Comparison of ENCODE assay signal across 14 mouse cellular contexts in the genomic region with DNA sequence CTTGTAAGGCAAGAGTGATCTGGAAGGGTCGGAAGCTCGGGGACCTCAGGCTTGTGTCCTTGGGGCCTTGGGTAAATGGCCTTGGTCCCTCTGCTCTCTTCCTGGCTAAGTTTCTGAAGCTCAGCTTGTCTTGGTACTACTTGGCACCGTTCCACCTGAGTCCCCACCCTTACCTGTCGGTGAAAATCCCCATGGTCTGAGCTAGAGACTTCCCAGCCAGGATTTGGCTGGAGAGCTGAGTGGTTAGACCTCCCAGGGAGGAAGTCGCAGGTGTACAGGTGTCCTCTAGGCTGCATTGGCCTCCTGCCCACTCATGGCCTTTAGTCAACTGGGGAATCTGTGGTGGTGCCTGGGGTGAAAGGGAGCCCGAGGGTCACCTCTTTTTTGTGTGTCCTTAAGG. TPM values are rescaled to one million over a fixed set of nuclear protein-coding genes. Genes with fewer than 3 reads are reported as not detected.
DNase-seq lines count a peak whose midpoint lies in the region; ATAC-seq and TF ChIP-seq lines count a peak whose summit lies in the region.
"Had no signal": no experiment of that assay in that cellular context is flagged by ENCODE, and none has a peak within 500 bp of the region (broad histone marks: within the 10 kb centered on the region; RNA-seq: fewer than 3 reads in every experiment).

No protein-coding gene starts in this region.

- H3K79me3 ChIP-seq in C2C12 (ENCODE audit: low read depth): no peaks in the 10 kb centered on the region

- no peak for TF ChIP-seq CTCF in gastrocnemius, adult 2 months (IDR thresholded peaks at IDR 0.05)
- TF ChIP-seq CTCF in intestine, postnatal 0 days (IDR thresholded peaks at IDR 0.05; ENCODE audit: low read depth): no peak
- no peak for TF ChIP-seq CTCF in C2C12 (IDR thresholded peaks at IDR 0.05; ENCODE audit: control insufficient read depth, insufficient read depth, insufficient read length)

- no peak overlapping the region for H3K4me2 ChIP-seq in intestine, embryonic 15.5 days (replicated peaks)
- H3K4me2 ChIP-seq in intestine, postnatal 0 days (replicated peaks; ENCODE audit: low read depth): no peak overlapping the region
- H3K4me2 ChIP-seq in intestine, embryonic 16.5 days (ENCODE audit: low read depth, low read length): no peak overlapping the region
- H3K4me2 ChIP-seq: forebrain, embryonic 13.5 days; midbrain, embryonic 11.5 days had no signal

- H3K27ac ChIP-seq in gastrocnemius, adult 2 months: peak overlapping the region; percentile 80
- peak overlapping the region; percentile 66 for H3K27ac ChIP-seq in intestine, embryonic 15.5 days
- no peak overlapping the region for H3K27ac ChIP-seq in intestine, postnatal 0 days (ENCODE audit: low read depth, low read length)
- H3K27ac ChIP-seq in intestine, embryonic 16.5 days (ENCODE audit: low read length): peak overlapping the region; percentile 69
- H3K27ac ChIP-seq: forebrain, embryonic 13.5 days had no signal

- DNase-seq in gastrocnemius, adult 2 months: no peak
- no peak for DNase-seq in gastrocnemius, adult 18-20 months (ENCODE audit: low spot score)
- no peak for DNase-seq in right cerebral cortex, postnatal 25 days
- DNase-seq in frontal cortex, postnatal 14 days (ENCODE audit: low spot score in 2 of 2): no peak
- DNase-seq: cerebellum, adult 9-10 months; left cerebral cortex, postnatal 4 days; thymus, postnatal 4 days had no signal

- no peaks in the 10 kb centered on the region for H3K9me3 ChIP-seq in intestine, embryonic 15.5 days
- H3K9me3 ChIP-seq in intestine, postnatal 0 days (ENCODE audit: control insufficient read depth): no peaks in the 10 kb centered on the region
- H3K9me3 ChIP-seq in intestine, embryonic 16.5 days (ENCODE audit: control insufficient read depth, low read length): no peaks in the 10 kb centered on the region
- H3K9me3 ChIP-seq: forebrain, embryonic 13.5 days had no signal

- ATAC-seq in intestine, embryonic 15.5 days: no peak
- ATAC-seq in intestine, postnatal 0 days: no peak
- ATAC-seq in intestine, embryonic 16.5 days: no peak
- ATAC-seq: forebrain, embryonic 13.5 days; inflammation-experienced regulatory T-cells, adult 6 months had no signal

- no peak overlapping the region for H3K9ac ChIP-seq in intestine, embryonic 15.5 days
- H3K9ac ChIP-seq in intestine, postnatal 0 days (ENCODE audit: low read depth, low read length): no peak overlapping the region
- H3K9ac ChIP-seq in intestine, embryonic 16.5 days (ENCODE audit: low read depth, low read length): no peak overlapping the region
- H3K9ac ChIP-seq: forebrain, embryonic 13.5 days had no signal

- H3K36me3 ChIP-seq in intestine, embryonic 15.5 days: no peaks in the 10 kb centered on the region
- H3K36me3 ChIP-seq in intestine, postnatal 0 days (ENCODE audit: control insufficient read depth, insufficient read depth): no peaks in the 10 kb centered on the region
- no peaks in the 10 kb centered on the region for H3K36me3 ChIP-seq in C2C12 (ENCODE audit: control insufficient read depth, insufficient read depth)
- no peaks in the 10 kb centered on the region for H3K36me3 ChIP-seq in intestine, embryonic 16.5 days (ENCODE audit: control insufficient read depth, insufficient read depth, low read length)

- peak overlapping the region; percentile 14 for H3ac ChIP-seq in C2C12 (ENCODE audit: control insufficient read depth, insufficient read length, low read depth)

- peaks cover 13% of the 10 kb centered on the region for H3K79me2 ChIP-seq in C2C12 (ENCODE audit: control insufficient read depth, insufficient read depth)

- no peak overlapping the region for H3K4me3 ChIP-seq in gastrocnemius, adult 2 months
- no peak overlapping the region for H3K4me3 ChIP-seq in intestine, embryonic 15.5 days (replicated peaks)
- H3K4me3 ChIP-seq in intestine, postnatal 0 days (ENCODE audit: low read depth, low read length): no peak overlapping the region
- no peak overlapping the region for H3K4me3 ChIP-seq in C2C12 (ENCODE audit: insufficient read depth, poor library complexity, severe bottlenecking)
- H3K4me3 ChIP-seq in intestine, embryonic 16.5 days (ENCODE audit: low read length): no peak overlapping the region
- H3K4me3 ChIP-seq: forebrain, embryonic 13.5 days had no signal

- no peaks in the 10 kb centered on the region for H3K27me3 ChIP-seq in intestine, embryonic 15.5 days (replicated peaks)
- H3K27me3 ChIP-seq in intestine, postnatal 0 days (replicated peaks; ENCODE audit: control insufficient read depth, insufficient read depth, low read length): no peaks in the 10 kb centered on the region
- H3K27me3 ChIP-seq in C2C12 (ENCODE audit: control insufficient read depth, insufficient read depth, insufficient read length): no peaks in the 10 kb centered on the region
- H3K27me3 ChIP-seq in intestine, embryonic 16.5 days (replicated peaks; ENCODE audit: control insufficient read depth, insufficient read depth, low read length): no peaks in the 10 kb centered on the region
- H3K27me3 ChIP-seq: forebrain, embryonic 13.5 days had no signal

- peaks cover 8% of the 10 kb centered on the region for H3K4me1 ChIP-seq in intestine, embryonic 15.5 days (replicated peaks)
- H3K4me1 ChIP-seq in intestine, postnatal 0 days (replicated peaks; ENCODE audit: control insufficient read depth, insufficient read depth, low read length): no peaks in the 10 kb centered on the region
- H3K4me1 ChIP-seq in intestine, embryonic 16.5 days (ENCODE audit: control insufficient read depth, insufficient read depth, low read length): peaks cover 2% of the 10 kb centered on the region; the same call in 1 of the 2 replicates

- 89% methylated on average over 6 of the region's 6 CpGs for WGBS in intestine, embryonic 15.5 days
- WGBS in intestine, postnatal 0 days: 80% methylated on average over 6 of the region's 6 CpGs
- WGBS in intestine, embryonic 16.5 days: 86% methylated on average over 6 of the region's 6 CpGs

- intact Hi-C loops in gastrocnemius, adult 2 months (cut with DNase I): loop anchor here (2.0 kb wide), 1 partner anchor 18 kb away; no protein-coding TSS in a partner anchor

TF ChIP-seq in C2C12, 6 proteins besides CTCF, POLR2A, EP300 and RAD21:
- TF ChIP-seq MAX (IDR thresholded peaks at IDR 0.05): no peak
- no peak for TF ChIP-seq MYOD1 (IDR thresholded peaks at IDR 0.05; ENCODE audit: control insufficient read depth, insufficient read length, low read depth)
- no peak for TF ChIP-seq CEBPB (IDR thresholded peaks at IDR 0.05; ENCODE audit: low read depth)
- no peak for TF ChIP-seq USF1 (IDR thresholded peaks at IDR 0.05; ENCODE audit: low read depth)
- TF ChIP-seq FOSL1 (IDR thresholded peaks at IDR 0.05; ENCODE audit: insufficient read depth, low read length, poor library complexity, severe bottlenecking): no peak
- no peak for TF ChIP-seq MYOG (IDR thresholded peaks at IDR 0.05; ENCODE audit: control insufficient read depth, extremely low read depth, insufficient read length)
TF ChIP-seq in C2C12: peak in this region for 0.

RNA-seq across cellular contexts. Expression of a gene that starts 32.8 kb away (rescaled TPM):
- total RNA-seq in gastrocnemius, adult 2 months (2021): 1 to 10 TPM; 1.1 to 1.2 TPM
- 1 to 10 TPM in 1 of 2 experiments, under 1 TPM in 1; 0.73 to 1.0 TPM for total RNA-seq in gastrocnemius, adult 18-20 months (2021)
- polyA plus RNA-seq in intestine, embryonic 15.5 days (2015; fragmentation: Nextera tagmentation; extraction: Ambion mirVana): 14.3 and 16.1 TPM in 2 replicates
- 5.4 and 8.0 TPM in 2 replicates for polyA plus RNA-seq in intestine, postnatal 0 days (2015; fragmentation: Nextera tagmentation; extraction: Ambion mirVana)
- 48.1 TPM for polyA plus RNA-seq in C2C12 (2012; fragmentation: generic; extraction: Trizol)
- 15.6 TPM in 2 replicates for polyA plus RNA-seq in intestine, embryonic 16.5 days (2015; fragmentation: Nextera tagmentation; extraction: Ambion mirVana)
- polyA plus RNA-seq: inflammation-experienced regulatory T-cells, adult 6 months had no signal
